Mouse (Mus musculus): ENCODE results near the gene Med27. TPM values are rescaled to one million over a fixed set of nuclear protein-coding genes. Genes with fewer than 3 reads are reported as not detected.

Gene Med27
- polyA plus RNA-seq, 1 experiment from 2014 or later, result 13.0 TPM

GRCm38 (mm10) chr2:29487652-29488051 is 141.0 kb downstream of the Med27 start:
- Histone ChIP-seq H3K27ac (ENCODE audit: low read depth) (no peak overlapping the region), H3K4me3 (ENCODE audit: low read depth, low read length) (no peak overlapping the region), H3K9ac (replicated peaks) (no peak overlapping the region), H3K9me3 (ENCODE audit: low read length) (no peaks in the 10 kb centered on the region), H3K36me3 (replicated peaks; ENCODE audit: insufficient read depth, low read length) (no peaks in the 10 kb centered on the region), H3K4me1 (ENCODE audit: insufficient read depth) (no peaks in the 10 kb centered on the region), H3K27me3 (ENCODE audit: insufficient read depth, low read length) (no peaks in the 10 kb centered on the region), H3K4me2 (ENCODE audit: low read depth, low read length) (no peak overlapping the region)
- no peak for DNase-seq
- no peak for TF ChIP-seq EP300 (IDR thresholded peaks at IDR 0.05; ENCODE audit: low read depth)
- TF ChIP-seq CTCF (IDR thresholded peaks at IDR 0.05; ENCODE audit: low read depth), result no peak
- ATAC-seq, result no peak
- WGBS (ENCODE audit: insufficient replicate concordance), result 88% methylated on average over 2 of the region's 2 CpGs

- Histone ChIP-seq H3K36me3 (replicated peaks; ENCODE audit: insufficient read depth, low read length) (no peaks in the 10 kb centered on the region), H3K9me3 (ENCODE audit: low read length) (no peaks in the 10 kb centered on the region), H3K9ac (replicated peaks) (no peak overlapping the region), H3K4me1 (ENCODE audit: insufficient read depth) (no peaks in the 10 kb centered on the region), H3K27ac (ENCODE audit: low read depth) (no peak overlapping the region), H3K27me3 (ENCODE audit: insufficient read depth, low read length) (no peaks in the 10 kb centered on the region), H3K4me2 (ENCODE audit: low read depth, low read length) (no peak overlapping the region), H3K4me3 (ENCODE audit: low read depth, low read length) (no peak overlapping the region)
- DNase-seq (no peak), ATAC-seq (no peak)
- 81% methylated on average over 13 of the region's 13 CpGs for WGBS (ENCODE audit: insufficient replicate concordance)
- TF ChIP-seq CTCF (IDR thresholded peaks at IDR 0.05; ENCODE audit: low read depth), result no peak
- no peak for TF ChIP-seq EP300 (IDR thresholded peaks at IDR 0.05; ENCODE audit: low read depth)
Observed at GRCm38 (mm10) chr2:29488379-29489236, 142.0 kb downstream of the Med27 start.

- ATAC-seq (no peak), DNase-seq (no peak)
- Histone ChIP-seq H3K27ac (ENCODE audit: low read depth) (no peak overlapping the region), H3K9ac (replicated peaks) (no peak overlapping the region), H3K36me3 (replicated peaks; ENCODE audit: insufficient read depth, low read length) (no peaks in the 10 kb centered on the region), H3K9me3 (ENCODE audit: low read length) (no peaks in the 10 kb centered on the region), H3K4me3 (ENCODE audit: low read depth, low read length) (no peak overlapping the region), H3K27me3 (ENCODE audit: insufficient read depth, low read length) (no peaks in the 10 kb centered on the region), H3K4me1 (ENCODE audit: insufficient read depth) (no peaks in the 10 kb centered on the region), H3K4me2 (ENCODE audit: low read depth, low read length) (no peak overlapping the region)
- 88% methylated on average over 6 of the region's 6 CpGs for WGBS (ENCODE audit: insufficient replicate concordance)
- TF ChIP-seq CTCF (IDR thresholded peaks at IDR 0.05; ENCODE audit: low read depth) (no peak), EP300 (IDR thresholded peaks at IDR 0.05; ENCODE audit: low read depth) (no peak)
Observed at GRCm38 (mm10) chr2:29491656-29492055, 145.0 kb downstream of the Med27 start.

DNA sequence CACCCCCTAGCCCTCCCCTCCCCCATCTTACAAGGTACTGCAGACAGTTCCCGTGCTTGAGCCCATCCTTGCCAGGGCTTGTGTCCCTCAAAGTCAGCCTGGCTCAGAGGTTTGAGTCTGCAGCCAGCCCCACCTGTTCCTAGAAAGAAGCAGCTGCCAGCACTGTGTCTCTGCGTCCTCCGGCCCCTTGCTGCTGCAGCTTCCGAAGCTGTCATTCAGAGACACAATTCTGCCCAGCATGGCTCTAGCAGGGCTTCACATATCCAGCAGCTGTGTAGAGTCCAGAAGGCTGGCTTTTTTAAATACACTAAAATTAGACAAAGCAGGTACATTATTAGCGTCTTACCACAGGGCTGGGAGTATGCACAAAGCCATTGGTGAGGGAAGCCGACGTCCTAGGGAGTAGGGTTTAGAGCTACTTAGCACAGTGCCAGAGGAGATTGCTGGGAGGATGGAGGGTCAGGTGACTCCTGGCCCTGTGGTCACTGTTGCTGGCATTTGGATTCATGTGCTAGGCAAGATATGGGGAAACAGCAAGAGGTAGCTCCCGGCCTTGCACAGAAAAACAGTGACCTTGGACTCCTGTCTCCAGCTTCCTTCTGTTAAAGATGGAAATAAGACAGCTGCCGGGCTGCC is 146.9 kb downstream of the Med27 start:
- TF ChIP-seq EP300 (IDR thresholded peaks at IDR 0.05; ENCODE audit: low read depth) (no peak), CTCF (IDR thresholded peaks at IDR 0.05; ENCODE audit: low read depth) (no peak)
- Histone ChIP-seq H3K4me1 (ENCODE audit: insufficient read depth) (no peaks in the 10 kb centered on the region), H3K27me3 (ENCODE audit: insufficient read depth, low read length) (no peaks in the 10 kb centered on the region), H3K9me3 (ENCODE audit: low read length) (no peaks in the 10 kb centered on the region), H3K4me3 (ENCODE audit: low read depth, low read length) (no peak overlapping the region), H3K27ac (ENCODE audit: low read depth) (no peak overlapping the region), H3K9ac (replicated peaks) (no peak overlapping the region), H3K4me2 (ENCODE audit: low read depth, low read length) (no peak overlapping the region), H3K36me3 (replicated peaks; ENCODE audit: insufficient read depth, low read length) (no peaks in the 10 kb centered on the region)
- no peak for ATAC-seq
- WGBS (ENCODE audit: insufficient replicate concordance), result 66% methylated on average over 9 of the region's 9 CpGs
- no peak for DNase-seq

GRCm38 (mm10) chr2:29495271-29495670 is 148.7 kb downstream of the Med27 start:
- no peaks in the 10 kb centered on the region for H3K36me3 ChIP-seq (replicated peaks; ENCODE audit: insufficient read depth, low read length)
- no peak overlapping the region for H3K4me3 ChIP-seq (ENCODE audit: low read depth, low read length)
- no peak overlapping the region for H3K9ac ChIP-seq (replicated peaks)
- TF ChIP-seq CTCF (IDR thresholded peaks at IDR 0.05; ENCODE audit: low read depth) (no peak), EP300 (IDR thresholded peaks at IDR 0.05; ENCODE audit: low read depth) (no peak)
- no peak for DNase-seq
- H3K4me1 ChIP-seq (ENCODE audit: insufficient read depth), result no peaks in the 10 kb centered on the region
- H3K9me3 ChIP-seq (ENCODE audit: low read length), result no peaks in the 10 kb centered on the region
- no peak overlapping the region for H3K4me2 ChIP-seq (ENCODE audit: low read depth, low read length)
- H3K27ac ChIP-seq (ENCODE audit: low read depth), result no peak overlapping the region
- H3K27me3 ChIP-seq (ENCODE audit: insufficient read depth, low read length), result no peaks in the 10 kb centered on the region
- 82% methylated on average over 2 of the region's 2 CpGs for WGBS (ENCODE audit: insufficient replicate concordance)
- ATAC-seq, result no peak

DNA sequence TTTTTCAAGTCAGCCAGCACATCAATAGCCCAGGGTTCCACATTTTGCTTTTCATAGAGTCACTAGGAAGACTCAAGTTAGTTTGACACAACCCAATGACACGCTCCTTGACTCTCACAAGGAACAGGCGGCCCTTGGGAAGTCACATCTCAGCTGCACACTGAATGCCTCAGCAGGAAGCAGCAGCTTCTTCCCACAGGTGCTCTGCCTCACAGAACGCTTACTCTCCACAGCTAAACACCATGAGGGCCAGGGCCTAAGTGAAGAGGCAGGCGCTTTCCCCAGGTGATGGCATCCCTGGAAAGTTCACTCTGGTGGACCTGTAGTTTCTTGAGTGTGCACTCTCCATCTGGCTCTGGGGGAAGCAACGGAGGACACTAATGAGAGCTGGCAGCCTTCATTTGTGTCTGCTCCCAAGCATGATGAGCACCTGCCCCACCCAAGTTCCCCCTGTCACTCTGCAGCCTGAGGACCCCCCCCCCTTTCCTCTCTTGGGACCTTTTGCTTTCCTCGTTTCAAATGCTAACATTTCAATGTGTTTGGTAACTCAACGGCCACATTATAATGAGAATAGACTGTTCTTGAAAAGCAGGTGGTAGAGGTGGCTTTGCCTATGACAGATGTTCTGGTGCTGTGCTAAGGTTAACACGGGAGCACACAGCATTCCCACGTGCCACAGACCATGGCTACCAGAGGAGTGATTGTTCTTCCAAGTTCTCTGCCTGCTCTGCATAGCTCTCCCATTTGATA is 154.2 kb downstream of the Med27 start:
- H3K4me2 ChIP-seq (ENCODE audit: low read depth, low read length), result no peak overlapping the region
- H3K27ac ChIP-seq (ENCODE audit: low read depth), result no peak overlapping the region
- 0 out of 2 replicates have a peak, but pooled peaks cover 2% of the 10 kb centered on the region for H3K36me3 ChIP-seq (replicated peaks; ENCODE audit: insufficient read depth, low read length)
- no peak for ATAC-seq
- WGBS (ENCODE audit: insufficient replicate concordance), result 77% methylated on average over 9 of the region's 9 CpGs
- H3K4me3 ChIP-seq (ENCODE audit: low read depth, low read length), result no peak overlapping the region
- H3K9me3 ChIP-seq (ENCODE audit: low read length), result no peaks in the 10 kb centered on the region
- no peaks in the 10 kb centered on the region for H3K27me3 ChIP-seq (ENCODE audit: insufficient read depth, low read length)
- H3K9ac ChIP-seq (replicated peaks), result no peak overlapping the region
- no peaks in the 10 kb centered on the region for H3K4me1 ChIP-seq (ENCODE audit: insufficient read depth)
- TF ChIP-seq CTCF (IDR thresholded peaks at IDR 0.05; ENCODE audit: low read depth) (no peak), EP300 (IDR thresholded peaks at IDR 0.05; ENCODE audit: low read depth) (no peak)
- DNase-seq, result no peak
